Mouse (Mus musculus): ENCODE data around the gene Gm20388. TPM values are rescaled to one million over a fixed set of nuclear protein-coding genes. Genes with fewer than 3 reads are reported as not detected.
"Not testable (repeated sequence)": the region's sequence is repeated elsewhere in the genome, so short reads cannot be mapped to it uniquely, and the experiment has no call there.

Gene Gm20388
- polyA plus RNA-seq, 1 experiment from 2014 or later = 7.4 TPM

GRCm38 (mm10) chr8:120324555-120324954, 413.9 kb downstream of the Gm20388 start:
- Histone ChIP-seq H3K4me1 (peaks cover 49% of the 10 kb centered on the region), H3K27me3 (no peaks in the 10 kb centered on the region), H3K9ac (no peak overlapping the region), H3K36me3 (no peaks in the 10 kb centered on the region), H3K27ac (peak overlapping the region; percentile 25; the same call in 1 of the 2 replicates), H3K4me3 (replicated peaks) (no peak overlapping the region), H3K4me2 (no peak overlapping the region), H3K9me3 (replicated peaks) (no peaks in the 10 kb centered on the region)
- ATAC-seq (replicated peaks; ENCODE audit: low FRiP score) = no peak
- 24% methylated on average over 3 of the region's 3 CpGs for WGBS

- Histone ChIP-seq H3K9ac (no peak overlapping the region), H3K4me1 (peaks cover 46% of the 10 kb centered on the region), H3K27me3 (no peaks in the 10 kb centered on the region), H3K27ac (peak overlapping the region; percentile 25; the same call in 1 of the 2 replicates), H3K36me3 (no peaks in the 10 kb centered on the region), H3K4me2 (no peak overlapping the region), H3K9me3 (replicated peaks) (no peaks in the 10 kb centered on the region), H3K4me3 (replicated peaks) (no peak overlapping the region)
- no peak for ATAC-seq (replicated peaks; ENCODE audit: low FRiP score)
- WGBS = 62% methylated on average over 5 of the region's 5 CpGs
Measured at GRCm38 (mm10) chr8:120325172-120325767, 414.6 kb downstream of the Gm20388 start.

- H3K9ac ChIP-seq = no peak overlapping the region
- H3K27ac ChIP-seq = no peak overlapping the region
- no peaks in the 10 kb centered on the region for H3K27me3 ChIP-seq
- no peak overlapping the region for H3K4me2 ChIP-seq
- no peaks in the 10 kb centered on the region for H3K36me3 ChIP-seq
- no peaks in the 10 kb centered on the region for H3K9me3 ChIP-seq (replicated peaks)
- no peak for ATAC-seq (replicated peaks; ENCODE audit: low FRiP score)
- no peak overlapping the region for H3K4me3 ChIP-seq (replicated peaks)
- peaks cover 52% of the 10 kb centered on the region for H3K4me1 ChIP-seq
- 76% methylated on average over 3 of the region's 3 CpGs for WGBS
Measured at GRCm38 (mm10) chr8:120327131-120327554, 416.5 kb downstream of the Gm20388 start.

- Histone ChIP-seq H3K4me2 (no peak overlapping the region), H3K27me3 (no peaks in the 10 kb centered on the region), H3K4me3 (replicated peaks) (no peak overlapping the region), H3K4me1 (peaks cover 42% of the 10 kb centered on the region), H3K9me3 (replicated peaks) (no peaks in the 10 kb centered on the region), H3K36me3 (no peaks in the 10 kb centered on the region), H3K27ac (no peak overlapping the region), H3K9ac (no peak overlapping the region)
- WGBS = 89% methylated on average over 13 of the region's 13 CpGs
- no peak for ATAC-seq (replicated peaks; ENCODE audit: low FRiP score)
Measured at GRCm38 (mm10) chr8:120328361-120329022, 417.9 kb downstream of the Gm20388 start.

- WGBS = 91% methylated on average over 11 of the region's 11 CpGs
- H3K27ac ChIP-seq = no peak overlapping the region
- no peak overlapping the region for H3K9ac ChIP-seq
- H3K36me3 ChIP-seq = no peaks in the 10 kb centered on the region
- no peak overlapping the region for H3K4me2 ChIP-seq
- H3K4me3 ChIP-seq (replicated peaks) = no peak overlapping the region
- ATAC-seq (replicated peaks; ENCODE audit: low FRiP score) = no peak
- no peaks in the 10 kb centered on the region for H3K27me3 ChIP-seq
- peaks cover 36% of the 10 kb centered on the region for H3K4me1 ChIP-seq
- no peaks in the 10 kb centered on the region for H3K9me3 ChIP-seq (replicated peaks)
Measured at GRCm38 (mm10) chr8:120329030-120329748, 418.5 kb downstream of the Gm20388 start.

- no peak for ATAC-seq (replicated peaks; ENCODE audit: low FRiP score)
- 50% methylated on average over 7 of the region's 7 CpGs for WGBS
- H3K4me2 ChIP-seq = no peak overlapping the region
Measured at GRCm38 (mm10) chr8:120331027-120331426, 420.4 kb downstream of the Gm20388 start.

GRCm38 (mm10) chr8:120332379-120333229, 422.0 kb downstream of the Gm20388 start:
- no peaks in the 10 kb centered on the region for H3K9me3 ChIP-seq (replicated peaks)
- H3K4me2 ChIP-seq = no peak overlapping the region
- H3K27me3 ChIP-seq = 0 out of 2 replicates have a peak, but pooled peaks cover under 1% of the 10 kb centered on the region
- H3K4me3 ChIP-seq (replicated peaks) = no peak overlapping the region
- no peak overlapping the region for H3K9ac ChIP-seq
- no peak for ATAC-seq (replicated peaks; ENCODE audit: low FRiP score)
- H3K27ac ChIP-seq = no peak overlapping the region
- H3K4me1 ChIP-seq = peaks cover 50% of the 10 kb centered on the region
- no peaks in the 10 kb centered on the region for H3K36me3 ChIP-seq
- whole genome bisulfite sequencing = 65% methylated on average over 16 of the region's 16 CpGs

More at GRCm38 (mm10) chr8:120331027-120331426, 420.4 kb downstream of the Gm20388 start:
- no peak overlapping the region for H3K9ac ChIP-seq
- H3K4me3 ChIP-seq (replicated peaks) = no peak overlapping the region
- no peak overlapping the region for H3K27ac ChIP-seq
- no peaks in the 10 kb centered on the region for H3K36me3 ChIP-seq
- H3K9me3 ChIP-seq (replicated peaks) = no peaks in the 10 kb centered on the region
- peaks cover 39% of the 10 kb centered on the region for H3K4me1 ChIP-seq
- H3K27me3 ChIP-seq = no peaks in the 10 kb centered on the region

- Histone ChIP-seq H3K9ac (no peak overlapping the region), H3K36me3 (no peaks in the 10 kb centered on the region), H3K4me1 (peaks cover 50% of the 10 kb centered on the region), H3K27ac (no peak overlapping the region), H3K4me2 (no peak overlapping the region), H3K4me3 (replicated peaks) (no peak overlapping the region), H3K9me3 (replicated peaks) (no peaks in the 10 kb centered on the region), H3K27me3 (0 out of 2 replicates have a peak, but pooled peaks cover 3% of the 10 kb centered on the region)
- ATAC-seq (replicated peaks; ENCODE audit: low FRiP score) = no peak
- 90% methylated on average over 4 of the region's 4 CpGs for WGBS
Measured at GRCm38 (mm10) chr8:120333681-120334080, 423.0 kb downstream of the Gm20388 start.

- H3K4me3 ChIP-seq (replicated peaks); H3K27me3 ChIP-seq; ATAC-seq (replicated peaks; ENCODE audit: low FRiP score); H3K9ac ChIP-seq; H3K4me2 ChIP-seq; H3K36me3 ChIP-seq; H3K9me3 ChIP-seq (replicated peaks): not testable (repeated sequence)
- WGBS = 54% methylated on average over 3 of the region's 3 CpGs
- Histone ChIP-seq H3K4me1 (peaks cover 51% of the 10 kb centered on the region), H3K27ac (peak overlapping the region; percentile 75)
Measured at GRCm38 (mm10) chr8:120334261-120334660, 423.6 kb downstream of the Gm20388 start.

- ATAC-seq (replicated peaks; ENCODE audit: low FRiP score) = no peak
Measured at GRCm38 (mm10) chr8:120334878-120335261, 424.2 kb downstream of the Gm20388 start.

GRCm38 (mm10) chr8:120335262-120336086, 424.8 kb downstream of the Gm20388 start:
- Histone ChIP-seq H3K27me3 (0 out of 2 replicates have a peak, but pooled peaks cover 3% of the 10 kb centered on the region), H3K9ac (0 out of 2 replicates have a peak overlapping the region, but pooled peaks have one; percentile 2), H3K4me3 (replicated peaks) (no peak overlapping the region), H3K36me3 (no peaks in the 10 kb centered on the region), H3K4me2 (peak overlapping the region; percentile 45), H3K27ac (peak overlapping the region; percentile 75), H3K9me3 (replicated peaks) (no peaks in the 10 kb centered on the region), H3K4me1 (peaks cover 63% of the 10 kb centered on the region)
- WGBS = 11% methylated on average over 17 of the region's 17 CpGs
- ATAC-seq (replicated peaks; ENCODE audit: low FRiP score) = 0 out of 2 replicates have a peak, but pooled peaks have one; percentile 10

More at GRCm38 (mm10) chr8:120334878-120335261, 424.2 kb downstream of the Gm20388 start:
- WGBS = 17% methylated on average over 5 of the region's 5 CpGs
- H3K27me3 ChIP-seq = 0 out of 2 replicates have a peak, but pooled peaks cover 3% of the 10 kb centered on the region
- H3K4me1 ChIP-seq = peaks cover 57% of the 10 kb centered on the region
- no peaks in the 10 kb centered on the region for H3K9me3 ChIP-seq (replicated peaks)
- no peak overlapping the region for H3K9ac ChIP-seq
- H3K4me3 ChIP-seq (replicated peaks) = no peak overlapping the region
- H3K4me2 ChIP-seq = peak overlapping the region; percentile 45
- no peaks in the 10 kb centered on the region for H3K36me3 ChIP-seq
- peak overlapping the region; percentile 75 for H3K27ac ChIP-seq
